Mouse (Mus musculus) megakaryocyte, embryonic 14.5 days (primary cell): ENCODE data around the gene Paqr4.

Source experiments
- FLI1 ChIP-seq: IDR thresholded peaks from 2 replicates; pipeline ENCODE4 v1.6.1; 2012; ENCODE audit warnings: low read length, inconsistent platforms, mixed read lengths
- GATA1 ChIP-seq: IDR thresholded peaks from 3 replicates; pipeline ENCODE4 v1.6.1; 2012; ENCODE audit warnings: mixed read lengths, low read length, inconsistent platforms, borderline replicate concordance

- TF ChIP-seq GATA1 (no peak), FLI1 (no peak)
These were observed 507 bp downstream of the Paqr4 start for GRCm38 (mm10) chr17:23740136-23740584.
